ENCODE assay signal across 9 mouse cellular contexts in the genomic region with DNA sequence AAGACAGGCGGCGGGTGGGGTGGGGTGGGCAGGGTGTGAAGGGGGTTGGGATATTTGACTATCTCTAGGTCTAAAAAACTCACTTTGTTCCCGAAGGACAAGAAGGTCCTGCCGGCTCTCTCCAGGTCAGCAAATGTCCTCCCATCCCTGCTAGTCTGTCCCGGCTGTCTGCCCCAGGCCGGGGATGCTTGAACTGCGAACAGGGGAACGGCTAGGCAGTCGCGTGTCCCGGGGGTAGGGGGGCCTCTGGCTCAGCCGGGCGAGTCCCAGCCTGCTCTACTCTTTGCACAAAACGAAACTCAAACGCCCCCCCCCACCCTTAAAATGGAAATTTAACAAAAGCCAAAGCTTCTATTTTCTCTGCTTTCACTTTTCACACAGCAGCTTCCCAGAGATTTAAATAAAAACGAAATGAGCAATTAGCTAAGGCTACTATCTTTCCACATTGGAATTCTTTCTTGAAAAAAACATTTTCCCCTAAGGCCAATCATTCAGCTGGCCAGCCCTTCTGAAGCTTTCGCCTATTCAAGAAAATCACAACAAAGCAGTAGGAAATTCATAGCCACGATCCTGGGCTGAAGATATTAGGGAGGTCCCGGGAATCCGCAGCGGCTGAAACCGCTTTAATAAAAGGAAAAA. TPM values are rescaled to one million over a fixed set of nuclear protein-coding genes. Genes with fewer than 3 reads are reported as not detected.
DNase-seq lines count a peak whose midpoint lies in the region; ATAC-seq and TF ChIP-seq lines count a peak whose summit lies in the region.
"Had no signal": no experiment of that assay in that cellular context is flagged by ENCODE, and none has a peak within 500 bp of the region (broad histone marks: within the 10 kb centered on the region; RNA-seq: fewer than 3 reads in every experiment).

No protein-coding gene starts in this region.

- H3K4me2 ChIP-seq in heart, embryonic 15.5 days = peak overlapping the region; percentile 68

- ATAC-seq in heart, embryonic 15.5 days (replicated peaks; ENCODE audit: insufficient number of reproducible peaks, insufficient read depth, low FRiP score, low read depth) = no peak

- no peak for TF ChIP-seq POLR2A in brain, embryonic 14.5 days (IDR thresholded peaks at IDR 0.05; ENCODE audit: borderline replicate concordance, extremely low read depth, insufficient read depth, insufficient read length, poor library complexity, severe bottlenecking)

- peaks cover 45% of the 10 kb centered on the region for H3K4me1 ChIP-seq in heart, embryonic 15.5 days (replicated peaks)
- H3K4me1 ChIP-seq in midbrain, embryonic 10.5 days = peaks cover 45% of the 10 kb centered on the region

- H3K27me3 ChIP-seq in heart, embryonic 15.5 days = peaks cover 31% of the 10 kb centered on the region
- peaks cover 52% of the 10 kb centered on the region for H3K27me3 ChIP-seq in midbrain, embryonic 10.5 days (ENCODE audit: low read depth, poor library complexity, severe bottlenecking)

- H3K4me3 ChIP-seq in heart, embryonic 15.5 days = peak overlapping the region; percentile 47
- H3K4me3 ChIP-seq in midbrain, embryonic 10.5 days = peak overlapping the region; percentile 77

- 7% methylated on average over 22 of the region's 22 CpGs for WGBS in heart, embryonic 15.5 days
- WGBS in midbrain, embryonic 10.5 days = 1% methylated on average over 22 of the region's 22 CpGs

- peak overlapping the region; percentile 40; the same call in 1 of the 2 replicates for H3K9ac ChIP-seq in heart, embryonic 15.5 days

- H3K9me3 ChIP-seq in heart, embryonic 15.5 days (replicated peaks) = no peaks in the 10 kb centered on the region
- H3K9me3 ChIP-seq in midbrain, embryonic 10.5 days (replicated peaks) = no peaks in the 10 kb centered on the region

- peak overlapping the region; percentile 45; the same call in 1 of the 2 replicates for H3K27ac ChIP-seq in heart, embryonic 15.5 days
- H3K27ac ChIP-seq in midbrain, embryonic 10.5 days (replicated peaks) = peak overlapping the region; percentile 98
- H3K27ac ChIP-seq: macrophage had no signal

- DNase-seq in adrenal gland, adult 18-20 months (ENCODE audit: low spot score in 2 of 2) = peak; percentile 54 to 60
- peak; percentile 67 for DNase-seq in brain, embryonic 14.5 days (ENCODE audit: low read depth)
- peak; percentile 58 for DNase-seq in kidney, postnatal 14 days
- peak; percentile 29 for DNase-seq in midbrain, embryonic 10.5 days (ENCODE audit: low spot score)
- no peak for DNase-seq in left cerebral cortex, adult 9 months (ENCODE audit: low spot score in 2 of 2)
- DNase-seq in B cell, adult 2 months = no peak
- DNase-seq in MN1 (ENCODE audit: low spot score) = no peak

- no peaks in the 10 kb centered on the region for H3K36me3 ChIP-seq in heart, embryonic 15.5 days
- H3K36me3 ChIP-seq in midbrain, embryonic 10.5 days = peaks cover 20% of the 10 kb centered on the region

- TF ChIP-seq CTCF in brain, embryonic 14.5 days (IDR thresholded peaks at IDR 0.05; ENCODE audit: borderline replicate concordance, extremely low read depth, insufficient read depth, insufficient read length) = no peak

RNA-seq across cellular contexts. Expression of a gene that starts 6.0 kb away (rescaled TPM):
- 10 to 100 TPM; 21.9 to 25.3 TPM for total RNA-seq in adrenal gland, adult 18-20 months (2021)
- 19.1 and 26.3 TPM in 2 replicates for polyA plus RNA-seq in brain, embryonic 14.5 days (2012; rRNA removed)
- polyA plus RNA-seq in heart, embryonic 15.5 days (2015; fragmentation: Nextera tagmentation; extraction: Ambion mirVana) = 3.0 and 5.4 TPM in 2 replicates
- 11.2 and 13.0 TPM in 2 replicates for polyA plus RNA-seq in midbrain, embryonic 10.5 days (2016; fragmentation: Nextera tagmentation; extraction: Ambion mirVana)

RNA-seq across cellular contexts. Expression of a gene that starts 36.1 kb away (rescaled TPM):
- total RNA-seq in adrenal gland, adult 18-20 months (2021) = 1 to 10 TPM; 6.8 to 9.1 TPM
- polyA plus RNA-seq in brain, embryonic 14.5 days (2012; rRNA removed) = not detected in 2 replicates
- 0.70 and 0.83 TPM in 2 replicates for polyA plus RNA-seq in heart, embryonic 15.5 days (2015; fragmentation: Nextera tagmentation; extraction: Ambion mirVana)
- polyA plus RNA-seq in midbrain, embryonic 10.5 days (2016; fragmentation: Nextera tagmentation; extraction: Ambion mirVana) = 0.38 TPM in 1 of 2 replicates, not detected in the other

Comparison
In these comparisons a context has a peak if more than half of its experiments do, and no peak if none do; other contexts are left out.
1. DNase-seq: peak in adrenal gland, adult 18-20 months (2 of 2), brain, embryonic 14.5 days (single experiment), kidney, postnatal 14 days (single experiment) and midbrain, embryonic 10.5 days (single experiment); none in left cerebral cortex, adult 9 months (0 of 2), B cell, adult 2 months (0 of 2) and MN1 (single experiment).